Mouse (Mus musculus) forebrain, embryonic 11.5 days (tissue): Measurements from ENCODE around the gene Adtrp. TPM values are rescaled to one million over a fixed set of nuclear protein-coding genes. Genes with fewer than 3 reads are reported as not detected.

Source experiments
- ATAC-seq: fragments of 200-750 bp; cut with Nextera tagmentation; replicated peaks from 2 replicates; pipeline ENCODE4 v1.8.0; 2017; ENCODE audit warnings: moderate TSS enrichment; ENCODE audit not compliant: low FRiP score
- DNase-seq: peaks from one replicate; pipeline ENCODE4 v3.0.0-alpha.2; 2017; ENCODE audit warnings: low spot score
- H3K27ac ChIP-seq: fragments of 300-500 bp; sonication (generic); 2 replicates; pipeline ENCODE4 v1.5.1; 2014; ENCODE audit warnings: low read depth, low read length
- H3K27me3 ChIP-seq: fragments of 300-500 bp; sonication (generic); 2 replicates; pipeline ENCODE4 v1.6.1; 2014; ENCODE audit warnings: mild to moderate bottlenecking, low read length, mixed read lengths; ENCODE audit not compliant: control insufficient read depth, insufficient read depth
- H3K36me3 ChIP-seq: fragments of 300-500 bp; sonication (generic); 2 replicates; pipeline ENCODE4 v1.6.1; 2014; ENCODE audit warnings: mild to moderate bottlenecking, low read length, moderate library complexity, mixed read lengths; ENCODE audit not compliant: control insufficient read depth, insufficient read depth
- H3K4me1 ChIP-seq: fragments of 300-500 bp; sonication (generic); replicated peaks from 2 replicates; pipeline ENCODE4 v1.6.1; 2014; ENCODE audit warnings: low read length, mixed read lengths; ENCODE audit not compliant: control insufficient read depth, insufficient read depth
- H3K4me2 ChIP-seq: fragments of 300-500 bp; sonication (generic); 2 replicates; pipeline ENCODE4 v1.6.1; 2014; ENCODE audit warnings: low read depth, mild to moderate bottlenecking, low read length, moderate library complexity, mixed read lengths; ENCODE audit not compliant: severe bottlenecking
- H3K4me3 ChIP-seq: fragments of 300-500 bp; sonication (generic); 2 replicates; pipeline ENCODE4 v1.5.1; 2014; ENCODE audit warnings: low read depth, low read length
- H3K9ac ChIP-seq: fragments of 300-500 bp; sonication (generic); 2 replicates; pipeline ENCODE4 v1.6.1; 2014; ENCODE audit warnings: low read length
- H3K9me3 ChIP-seq: fragments of 300-500 bp; sonication (generic); 2 replicates; pipeline ENCODE4 v1.6.1; 2016; ENCODE audit warnings: low read length, mixed read lengths; ENCODE audit not compliant: control insufficient read depth
- WGBS: fragments of 180-500 bp; shearing (Covaris S2); extraction: QIAGEN DNeasy Blood & Tissue Kit; methylation state at CpG from one replicate; pipeline ENCODE4 v1.1.7; 2014; 5-methylcytosine and 5-hydroxymethylcytosine counted together
- polyA plus RNA-seq: library from polyadenylated mRNA; unstranded; fragments of >200 nt; fragmentation: Nextera tagmentation; extraction: Ambion mirVana; gene quantifications from 2 replicates; pipeline ENCODE4 v1.2.1, GENCODE M21; 2014

The Adtrp gene
- polyA plus RNA-seq, 1 experiment from 2014 or later, result not detected

- no peaks in the 10 kb centered on the region for H3K27me3 ChIP-seq
- no peak overlapping the region for H3K4me2 ChIP-seq
- ATAC-seq (no peak), DNase-seq (no peak)
- no peak overlapping the region for H3K9ac ChIP-seq
- no peak overlapping the region for H3K4me3 ChIP-seq
- H3K9me3 ChIP-seq, result no peaks in the 10 kb centered on the region
- H3K27ac ChIP-seq, result no peak overlapping the region
- 0 out of 2 replicates have a peak, but pooled peaks cover 2% of the 10 kb centered on the region for H3K4me1 ChIP-seq
- WGBS, result 88% methylated on average over 5 of the region's 5 CpGs
- no peaks in the 10 kb centered on the region for H3K36me3 ChIP-seq
These were observed 968 bp downstream of the Adtrp start for GRCm38 (mm10) chr13:41846516-41846915.

- Histone ChIP-seq H3K27ac (no peak overlapping the region), H3K9ac (no peak overlapping the region), H3K4me3 (no peak overlapping the region), H3K4me2 (no peak overlapping the region), H3K9me3 (no peaks in the 10 kb centered on the region), H3K27me3 (no peaks in the 10 kb centered on the region), H3K36me3 (no peaks in the 10 kb centered on the region), H3K4me1 (no peaks in the 10 kb centered on the region)
- no peak for ATAC-seq
- 87% methylated on average over 5 of the region's 5 CpGs for WGBS
- DNase-seq, result no peak
These were observed 2.5 kb downstream of the Adtrp start for GRCm38 (mm10) chr13:41845013-41845412.

- Histone ChIP-seq H3K4me2 (no peak overlapping the region), H3K27me3 (no peaks in the 10 kb centered on the region), H3K36me3 (no peaks in the 10 kb centered on the region), H3K4me1 (no peaks in the 10 kb centered on the region), H3K9me3 (no peaks in the 10 kb centered on the region), H3K27ac (no peak overlapping the region), H3K9ac (no peak overlapping the region), H3K4me3 (no peak overlapping the region)
- DNase-seq, result no peak
- no peak for ATAC-seq
- WGBS, result 79% methylated on average over 4 of the region's 4 CpGs
These were observed 3.4 kb downstream of the Adtrp start for GRCm38 (mm10) chr13:41844071-41844470.

GRCm38 (mm10) chr13:41833614-41834139 is 13.8 kb downstream of the Adtrp start:
- 96% methylated on average over 8 of the region's 8 CpGs for WGBS
- Histone ChIP-seq H3K9me3 (no peaks in the 10 kb centered on the region), H3K36me3 (no peaks in the 10 kb centered on the region), H3K27ac (no peak overlapping the region), H3K27me3 (no peaks in the 10 kb centered on the region), H3K4me2 (no peak overlapping the region), H3K9ac (no peak overlapping the region), H3K4me1 (no peaks in the 10 kb centered on the region), H3K4me3 (no peak overlapping the region)
- DNase-seq (no peak), ATAC-seq (no peak)

GRCm38 (mm10) chr13:41828296-41828754 is 19.2 kb downstream of the Adtrp start:
- no peak for ATAC-seq
- 93% methylated on average over 8 of the region's 8 CpGs for WGBS
- no peaks in the 10 kb centered on the region for H3K27me3 ChIP-seq

GRCm38 (mm10) chr13:41827581-41827980 is 19.9 kb downstream of the Adtrp start:
- Histone ChIP-seq H3K36me3 (no peaks in the 10 kb centered on the region), H3K4me1 (no peaks in the 10 kb centered on the region), H3K4me3 (no peak overlapping the region), H3K9ac (no peak overlapping the region), H3K27ac (no peak overlapping the region), H3K4me2 (no peak overlapping the region), H3K27me3 (no peaks in the 10 kb centered on the region), H3K9me3 (no peaks in the 10 kb centered on the region)
- no peak for DNase-seq
- no peak for ATAC-seq
- 92% methylated on average over 5 of the region's 5 CpGs for WGBS

More at GRCm38 (mm10) chr13:41828296-41828754, 19.2 kb downstream of the Adtrp start:
- H3K27ac ChIP-seq, result no peak overlapping the region
- no peak overlapping the region for H3K9ac ChIP-seq
- no peak overlapping the region for H3K4me3 ChIP-seq
- no peaks in the 10 kb centered on the region for H3K4me1 ChIP-seq
- no peaks in the 10 kb centered on the region for H3K36me3 ChIP-seq
- no peak for DNase-seq
- no peaks in the 10 kb centered on the region for H3K9me3 ChIP-seq
- no peak overlapping the region for H3K4me2 ChIP-seq

GRCm38 (mm10) chr13:41825379-41825966 is 22.0 kb downstream of the Adtrp start:
- Histone ChIP-seq H3K4me2 (no peak overlapping the region), H3K27me3 (no peaks in the 10 kb centered on the region), H3K4me1 (no peaks in the 10 kb centered on the region), H3K9ac (no peak overlapping the region), H3K9me3 (no peaks in the 10 kb centered on the region), H3K4me3 (no peak overlapping the region), H3K27ac (no peak overlapping the region), H3K36me3 (no peaks in the 10 kb centered on the region)
- no peak for ATAC-seq
- DNase-seq, result no peak
- 73% methylated on average over 11 of the region's 11 CpGs for WGBS

- WGBS, result 81% methylated on average over 3 of the region's 3 CpGs
These were observed 24.4 kb downstream of the Adtrp start for GRCm38 (mm10) chr13:41823077-41823476.

GRCm38 (mm10) chr13:41822617-41823016 is 24.9 kb downstream of the Adtrp start:
- no peak overlapping the region for H3K4me3 ChIP-seq
- H3K4me1 ChIP-seq, result no peaks in the 10 kb centered on the region
- H3K9me3 ChIP-seq, result no peaks in the 10 kb centered on the region
- H3K27me3 ChIP-seq, result no peaks in the 10 kb centered on the region
- ATAC-seq (no peak), DNase-seq (no peak)
- H3K9ac ChIP-seq, result no peak overlapping the region
- H3K36me3 ChIP-seq, result no peaks in the 10 kb centered on the region
- H3K4me2 ChIP-seq, result no peak overlapping the region
- 17% methylated on average over 2 of the region's 2 CpGs for WGBS
- H3K27ac ChIP-seq, result no peak overlapping the region

More at GRCm38 (mm10) chr13:41823077-41823476, 24.4 kb downstream of the Adtrp start:
- Histone ChIP-seq H3K4me1 (no peaks in the 10 kb centered on the region), H3K4me2 (no peak overlapping the region), H3K4me3 (no peak overlapping the region), H3K9ac (no peak overlapping the region), H3K27me3 (no peaks in the 10 kb centered on the region), H3K36me3 (no peaks in the 10 kb centered on the region), H3K9me3 (no peaks in the 10 kb centered on the region), H3K27ac (no peak overlapping the region)
- DNase-seq (no peak), ATAC-seq (no peak)
